Comparison of ENCODE assay signal across 18 mouse cellular contexts in genomic region chr11:102024875-102025274, GRCm38 (mm10). TPM values are rescaled to one million over a fixed set of nuclear protein-coding genes. Genes with fewer than 3 reads are reported as not detected.
DNase-seq lines count a peak whose midpoint lies in the region; ATAC-seq and TF ChIP-seq lines count a peak whose summit lies in the region.
"Had no signal": no experiment of that assay in that cellular context is flagged by ENCODE, and none has a peak within 500 bp of the region (broad histone marks: within the 10 kb centered on the region; RNA-seq: fewer than 3 reads in every experiment).

No protein-coding gene starts in this region.

- H3K36me3 ChIP-seq in forebrain, postnatal 0 days (ENCODE audit: insufficient read depth), result peaks cover 18% of the 10 kb centered on the region
- H3K36me3 ChIP-seq in midbrain, embryonic 13.5 days, result peaks cover 19% of the 10 kb centered on the region
- H3K36me3 ChIP-seq: embryonic facial prominence, embryonic 13.5 days had no signal

- H3K4me3 ChIP-seq in left cerebral cortex, adult 2 months, result peak overlapping the region; percentile 79
- H3K4me3 ChIP-seq in forebrain, postnatal 0 days (ENCODE audit: low read depth, low read length), result no peak overlapping the region
- peak overlapping the region; percentile 68; the same call in 1 of the 2 replicates for H3K4me3 ChIP-seq in midbrain, embryonic 13.5 days (replicated peaks)
- H3K4me3 ChIP-seq: embryonic facial prominence, embryonic 13.5 days had no signal

- no peak for ATAC-seq in forebrain, postnatal 0 days
- no peak for ATAC-seq in midbrain, embryonic 13.5 days
- ATAC-seq: intestine, embryonic 16.5 days had no signal

- peak overlapping the region; percentile 93 for H3K27ac ChIP-seq in left cerebral cortex, adult 2 months
- H3K27ac ChIP-seq in forebrain, postnatal 0 days (ENCODE audit: low read depth, low read length), result no peak overlapping the region
- no peak overlapping the region for H3K27ac ChIP-seq in midbrain, embryonic 13.5 days
- H3K27ac ChIP-seq: embryonic facial prominence, embryonic 13.5 days; macrophage had no signal

- H3K4me2 ChIP-seq in forebrain, postnatal 0 days (ENCODE audit: low read depth), result peak overlapping the region; percentile 70; the same call in 1 of the 2 replicates
- peak overlapping the region; percentile 76 for H3K4me2 ChIP-seq in midbrain, embryonic 13.5 days (replicated peaks)

- DNase-seq in left cerebral cortex, adult 2 months (ENCODE audit: extremely low spot score in 1 of 2, low spot score in 2 of 2), result no peak
- no peak for DNase-seq in left cerebral cortex, adult 11 months (ENCODE audit: low spot score)
- DNase-seq in forebrain, postnatal 0 days, result no peak
- no peak for DNase-seq in embryo, embryonic 9.5 days (ENCODE audit: extremely low spot score)
- no peak for DNase-seq in urinary bladder, postnatal 25 days (ENCODE audit: low spot score)
- no peak for DNase-seq in urinary bladder, postnatal 10 days (ENCODE audit: low spot score)
- DNase-seq: heart, adult 11 months; left cerebral cortex, postnatal 4 days; right cerebral cortex, postnatal 14 days had no signal

- no peaks in the 10 kb centered on the region for H3K9me3 ChIP-seq in forebrain, postnatal 0 days (ENCODE audit: low read length)
- no peaks in the 10 kb centered on the region for H3K9me3 ChIP-seq in midbrain, embryonic 13.5 days
- H3K9me3 ChIP-seq: embryonic facial prominence, embryonic 13.5 days had no signal

- H3K27me3 ChIP-seq in forebrain, postnatal 0 days (ENCODE audit: insufficient read depth, low read length), result no peaks in the 10 kb centered on the region
- H3K27me3 ChIP-seq in midbrain, embryonic 13.5 days, result no peaks in the 10 kb centered on the region

- intact Hi-C loops in left cerebral cortex, adult 2 months (cut with DNase I), result no loop called here

- 0 out of 2 replicates have a peak, but pooled peaks cover 13% of the 10 kb centered on the region for H3K4me1 ChIP-seq in forebrain, postnatal 0 days (ENCODE audit: insufficient read depth)
- H3K4me1 ChIP-seq in midbrain, embryonic 13.5 days (replicated peaks), result peaks cover 45% of the 10 kb centered on the region

- whole genome bisulfite sequencing in forebrain, postnatal 0 days, result 75% methylated on average over 4 of the region's 4 CpGs
- 82% methylated on average over 4 of the region's 4 CpGs for WGBS in midbrain, embryonic 13.5 days

- TF ChIP-seq CTCF in left cerebral cortex, adult 2 months (IDR thresholded peaks at IDR 0.05), result no peak
- no peak for TF ChIP-seq CTCF in forebrain, postnatal 0 days (IDR thresholded peaks at IDR 0.05; ENCODE audit: low read depth)

- 0 out of 2 replicates have a peak overlapping the region, but pooled peaks have one; percentile 6 for H3K9ac ChIP-seq in forebrain, postnatal 0 days
- H3K9ac ChIP-seq in midbrain, embryonic 13.5 days (replicated peaks), result peak overlapping the region; percentile 46; the same call in 1 of the 2 replicates
- H3K9ac ChIP-seq: embryonic facial prominence, embryonic 13.5 days had no signal

RNA-seq across cellular contexts. Expression of gene Mpp3, which starts 3.4 kb away (rescaled TPM):
- 10 to 100 TPM; 94.6 to 98.8 TPM for total RNA-seq in left cerebral cortex, adult 2 months (2021)
- total RNA-seq in forebrain, postnatal 0 days (2014; rRNA removed), result 56.6 and 60.3 TPM in 2 replicates
- 45.5 and 46.4 TPM in 2 replicates for polyA plus RNA-seq in forebrain, postnatal 0 days (2015; fragmentation: Nextera tagmentation; extraction: Ambion mirVana)
- polyA plus RNA-seq in midbrain, embryonic 13.5 days (2015; fragmentation: Nextera tagmentation; extraction: Ambion mirVana), result 45.3 and 46.4 TPM in 2 replicates
- polyA plus RNA-seq: macrophage had no signal

RNA-seq across cellular contexts. Expression of gene Cd300lg, which starts 16.4 kb away (rescaled TPM):
- total RNA-seq in left cerebral cortex, adult 2 months (2021), result not detected
- 0.69 and 0.86 TPM in 2 replicates for total RNA-seq in forebrain, postnatal 0 days (2014; rRNA removed)
- 0.15 and 0.30 TPM in 2 replicates for polyA plus RNA-seq in forebrain, postnatal 0 days (2015; fragmentation: Nextera tagmentation; extraction: Ambion mirVana)
- polyA plus RNA-seq in midbrain, embryonic 13.5 days (2015; fragmentation: Nextera tagmentation; extraction: Ambion mirVana), result 0.32 and 0.40 TPM in 2 replicates
- total RNA-seq: left cerebral cortex, postnatal 4 days had no signal

RNA-seq across cellular contexts. Expression of gene Dusp3, which starts 38.1 kb away (rescaled TPM):
- 100 to 1,000 TPM; 206 to 220 TPM for total RNA-seq in left cerebral cortex, adult 2 months (2021)
- 32.8 and 35.5 TPM in 2 replicates for total RNA-seq in forebrain, postnatal 0 days (2014; rRNA removed)
- polyA plus RNA-seq in forebrain, postnatal 0 days (2015; fragmentation: Nextera tagmentation; extraction: Ambion mirVana), result 25.1 and 31.0 TPM in 2 replicates
- 11.3 and 11.8 TPM in 2 replicates for polyA plus RNA-seq in midbrain, embryonic 13.5 days (2015; fragmentation: Nextera tagmentation; extraction: Ambion mirVana)

RNA-seq across cellular contexts. Expression of gene Cfap97d1, which starts 40.8 kb away (rescaled TPM):
- total RNA-seq in left cerebral cortex, adult 2 months (2021), result not detected
- not detected in 2 replicates for total RNA-seq in forebrain, postnatal 0 days (2014; rRNA removed)
- not detected in 2 replicates for polyA plus RNA-seq in forebrain, postnatal 0 days (2015; fragmentation: Nextera tagmentation; extraction: Ambion mirVana)
- not detected in 2 replicates for polyA plus RNA-seq in midbrain, embryonic 13.5 days (2015; fragmentation: Nextera tagmentation; extraction: Ambion mirVana)
- total RNA-seq: left cerebral cortex, postnatal 4 days had no signal
- polyA plus RNA-seq: brain, embryonic 14.5 days; embryonic facial prominence, embryonic 13.5 days; heart, postnatal 0 days; intestine, embryonic 16.5 days; large intestine, adult 2 months; liver, embryonic 16.5 days; macrophage; thymus, postnatal 0 days had no signal

RNA-seq across cellular contexts. Expression of gene Sost, which starts 58.1 kb away (rescaled TPM):
- total RNA-seq in left cerebral cortex, adult 2 months (2021), result not detected
- 0.31 TPM in 1 of 2 replicates, not detected in the other for total RNA-seq in forebrain, postnatal 0 days (2014; rRNA removed)
- not detected in 2 replicates for polyA plus RNA-seq in forebrain, postnatal 0 days (2015; fragmentation: Nextera tagmentation; extraction: Ambion mirVana)
- polyA plus RNA-seq in midbrain, embryonic 13.5 days (2015; fragmentation: Nextera tagmentation; extraction: Ambion mirVana), result 0.07 and 0.24 TPM in 2 replicates
- total RNA-seq: left cerebral cortex, postnatal 4 days had no signal
- polyA plus RNA-seq: large intestine, adult 2 months; liver, embryonic 16.5 days; macrophage had no signal
